Mouse (Mus musculus) ES-E14 (cell line): ENCODE data around the gene Bbs10. TPM values are rescaled to one million over a fixed set of nuclear protein-coding genes. Genes with fewer than 3 reads are reported as not detected.
A peak's percentile ranks its signal among the peaks of the same experiment; 100 is the strongest.

Experiments used
- DNase-seq: peaks from one replicate; pipeline ENCODE4 v3.0.0-alpha.2; 2013; ENCODE audit warnings: low read depth, low spot score
- H3K27ac ChIP-seq: 2 replicates; pipeline ENCODE4 v1.5.1; 2012; ENCODE audit warnings: low read depth, mild to moderate bottlenecking, low read length, moderate library complexity, mixed read lengths; ENCODE audit not compliant: poor library complexity, insufficient read depth, severe bottlenecking
- H3K36me3 ChIP-seq: 2 replicates; pipeline ENCODE4 v1.6.1; 2012; ENCODE audit warnings: mild to moderate bottlenecking, low read length, moderate library complexity, mixed read lengths; ENCODE audit not compliant: control insufficient read depth, poor library complexity, insufficient read depth, severe bottlenecking
- H3K4me1 ChIP-seq, 2 experiments: fragments of 150-350 bp in 1 of 2; sonication (generic) in 1 of 2; 2 replicates each; pipeline ENCODE4 v1.6.1; 2012; ENCODE audit warnings: low read length in 2 of 2, mild to moderate bottlenecking in 1 of 2, mixed read lengths in 1 of 2; ENCODE audit not compliant: control insufficient read depth in 2 of 2, insufficient read depth in 2 of 2, poor library complexity in 1 of 2
- H3K4me3 ChIP-seq, 2 experiments: fragments of 150-350 bp in 1 of 2; sonication (generic) in 1 of 2; 2 replicates each; pipeline ENCODE4 v1.5.1; 2012; ENCODE audit warnings: low read length in 2 of 2, low read depth in 1 of 2, mild to moderate bottlenecking in 1 of 2, mixed read lengths in 1 of 2; ENCODE audit not compliant: insufficient read depth in 1 of 2, poor library complexity in 1 of 2, severe bottlenecking in 1 of 2
- H3K9ac ChIP-seq: 2 replicates; pipeline ENCODE4 v1.6.1; 2012; ENCODE audit warnings: low read depth, mild to moderate bottlenecking, low read length, mixed read lengths; ENCODE audit not compliant: poor library complexity, insufficient read depth, severe bottlenecking
- H3K9me3 ChIP-seq: fragments of 150-350 bp; sonication (generic); 2 replicates; pipeline ENCODE4 v1.6.1; 2012; ENCODE audit warnings: low read depth, mild to moderate bottlenecking, low read length; ENCODE audit not compliant: control insufficient read depth, insufficient read depth
- CHD2 ChIP-seq: IDR thresholded peaks from 2 replicates; pipeline ENCODE4 v1.6.1; 2014; ENCODE audit warnings: mild to moderate bottlenecking, low read depth, low read length, inconsistent platforms
- HCFC1 ChIP-seq: IDR thresholded peaks from 2 replicates; pipeline ENCODE4 v1.6.1; 2012; ENCODE audit warnings: low read length, inconsistent platforms, borderline replicate concordance; ENCODE audit not compliant: insufficient read depth
- MAFK ChIP-seq: IDR thresholded peaks from 2 replicates; pipeline ENCODE4 v1.6.1; 2014; ENCODE audit warnings: mild to moderate bottlenecking, low read depth, low read length, inconsistent platforms; ENCODE audit not compliant: insufficient read depth
- ZC3H11A ChIP-seq: IDR thresholded peaks from 2 replicates; pipeline ENCODE4 v1.6.1; 2012; ENCODE audit warnings: low read depth, mild to moderate bottlenecking, inconsistent platforms, low read length, borderline replicate concordance
- ZNF384 ChIP-seq: IDR thresholded peaks from 2 replicates; pipeline ENCODE4 v1.6.1; 2012; ENCODE audit warnings: low read depth, low read length, inconsistent platforms
- in situ Hi-C, 2 experiments: fragments of 600-800 bp; cut with MboI; formaldehyde crosslinking; loops; one replicate each; pipeline ENCODE4 v1.15.1; 2025; ENCODE audit warnings: low sequenced_read_pairs in 2 of 2, inconsistent platforms in 1 of 2; ENCODE audit not compliant: unreplicated experiment in 2 of 2
- total RNA-seq: library from RNA; depleted of rRNA; stranded (reverse); fragments of 300-350 nt; gene quantifications from 2 replicates; pipeline ENCODE4 v1.2.3, GENCODE M21; 2012; rRNA removed

The Bbs10 gene
- total RNA-seq = 7.3 and 8.5 TPM in 2 replicates

DNA sequence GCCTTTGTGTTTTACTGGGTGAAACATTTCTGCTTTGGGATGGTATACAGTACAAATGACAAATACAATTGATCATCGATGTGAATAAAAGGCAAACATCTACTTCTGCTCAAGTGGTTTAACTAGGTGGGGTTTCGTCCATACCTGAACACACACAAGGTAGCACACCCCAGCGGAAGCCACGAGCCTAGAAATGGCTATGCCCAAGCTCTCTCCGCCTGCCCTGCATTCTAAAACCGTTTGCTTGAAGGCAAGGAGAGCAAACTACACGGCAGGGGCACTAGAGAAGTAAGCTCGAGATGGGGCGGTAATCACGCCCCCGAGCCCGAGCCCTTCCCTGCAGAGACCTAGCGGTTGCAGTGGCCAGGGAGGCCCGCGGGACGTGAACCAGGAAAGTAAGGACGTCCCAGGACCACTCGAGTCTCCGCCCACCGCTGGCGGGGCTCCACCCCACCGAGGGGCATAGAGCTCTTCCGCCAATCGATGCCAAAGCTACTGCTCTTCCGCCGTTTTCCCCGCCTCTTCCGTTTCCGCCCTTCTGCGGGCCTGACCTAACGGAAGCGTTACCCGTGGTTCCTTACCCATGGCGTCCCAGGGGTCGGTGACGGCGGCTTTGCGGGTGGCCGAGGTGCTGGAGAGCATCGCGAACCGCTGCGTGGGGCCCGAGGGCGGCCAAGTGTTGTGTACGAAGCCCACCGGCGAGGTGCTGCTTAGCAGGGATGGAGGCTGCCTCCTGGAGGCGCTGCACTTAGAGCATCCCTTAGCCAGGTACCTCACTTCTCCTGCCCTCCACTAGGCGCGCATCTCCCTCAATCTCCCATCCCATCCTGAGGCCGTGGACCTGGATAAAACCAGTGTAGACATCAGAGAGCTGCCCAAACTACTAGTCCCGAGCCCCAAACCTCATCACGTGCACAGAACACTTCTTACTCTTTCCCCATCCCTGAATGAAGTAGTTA lies at the start of gene Bbs10:
Gene Bbs10, plus strand, starts transcription at position 540 of the 959 bp plus-strand sequence.
- in situ Hi-C loops = no loop called here
- H3K9me3 ChIP-seq = no peaks in the 10 kb centered on the region
- peak within 1 kb of the TSS; percentile 84 for H3K9ac ChIP-seq
- no peaks in the 10 kb centered on the region for H3K4me1 ChIP-seq
- no peaks in the 10 kb centered on the region; the same call in 1 of the 2 replicates for H3K36me3 ChIP-seq
- DNase-seq = peak; percentile 98
- TF ChIP-seq HCFC1 = peak; percentile 50; the same call in 1 of the 2 replicates
- TF ChIP-seq CHD2 = no peak
- H3K27ac ChIP-seq = peak within 1 kb of the TSS; percentile 54; the same call in 1 of the 2 replicates
- peak within 1 kb of the TSS; percentile 79 to 88 for H3K4me3 ChIP-seq

GRCm38 (mm10) chr10:111250192-111250591 lies 48.3 kb upstream of the Bbs10 start:
- Histone ChIP-seq H3K4me3 (no peak overlapping the region), H3K4me1 (no peaks in the 10 kb centered on the region), H3K36me3 (no peaks in the 10 kb centered on the region), H3K27ac (no peak overlapping the region), H3K9me3 (no peaks in the 10 kb centered on the region), H3K9ac (no peak overlapping the region)
- in situ Hi-C loops = no loop called here
- DNase-seq = no peak
- TF ChIP-seq ZNF384 (no peak), HCFC1 (no peak), CHD2 (no peak), MAFK (no peak), ZC3H11A (no peak)

DNA sequence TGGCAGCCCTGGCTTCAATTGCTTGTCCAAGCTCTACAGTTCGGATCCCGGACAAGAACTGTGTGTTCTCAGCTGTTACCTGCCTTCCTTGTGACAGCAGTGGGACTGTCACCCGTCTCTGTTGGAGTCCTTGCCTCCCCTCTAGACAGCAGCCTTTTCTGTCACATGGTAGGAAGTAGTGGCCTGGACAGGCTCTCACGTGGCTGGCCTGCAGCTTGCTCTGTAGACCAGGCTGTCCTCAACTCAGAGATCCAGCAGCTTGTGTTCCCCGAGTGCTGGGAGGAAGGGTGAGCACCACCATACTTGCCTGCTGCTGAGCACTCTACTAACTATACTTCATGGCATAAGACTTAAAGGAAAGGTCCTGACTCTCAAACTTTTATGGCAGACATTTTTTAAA lies 46.8 kb upstream of the Bbs10 start:
- H3K36me3 ChIP-seq = no peaks in the 10 kb centered on the region
- H3K4me1 ChIP-seq = no peaks in the 10 kb centered on the region
- H3K4me3 ChIP-seq = no peak overlapping the region
- no peak for DNase-seq
- H3K9ac ChIP-seq = no peak overlapping the region
- no peak overlapping the region for H3K27ac ChIP-seq
- no peaks in the 10 kb centered on the region for H3K9me3 ChIP-seq
- in situ Hi-C loops = no loop called here
- TF ChIP-seq CHD2 (no peak), HCFC1 (no peak), MAFK (no peak), ZNF384 (no peak), ZC3H11A (no peak)

DNA sequence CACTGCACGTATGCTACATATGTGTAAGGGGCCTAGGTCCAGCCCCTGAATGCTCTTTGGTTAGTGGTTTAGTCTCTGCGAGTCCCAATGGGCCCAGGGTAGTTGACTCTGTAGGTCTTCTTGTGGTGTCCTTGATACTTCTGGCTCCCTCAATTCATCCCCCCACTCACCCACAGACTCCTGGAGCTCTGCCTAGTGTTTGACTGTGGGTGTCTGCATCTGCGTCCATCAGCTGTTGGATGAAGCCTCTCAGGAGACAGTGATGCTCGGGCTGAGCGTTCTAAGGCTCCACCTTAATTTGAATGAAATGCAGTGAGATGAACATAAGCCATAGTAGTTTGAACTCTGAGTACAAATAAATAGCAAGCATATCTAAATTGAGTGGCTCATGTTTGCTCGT lies 43.3 kb upstream of the Bbs10 start:
- Histone ChIP-seq H3K9ac (no peak overlapping the region), H3K4me3 (no peak overlapping the region), H3K27ac (no peak overlapping the region), H3K4me1 (no peaks in the 10 kb centered on the region), H3K9me3 (no peaks in the 10 kb centered on the region), H3K36me3 (no peaks in the 10 kb centered on the region)
- DNase-seq = no peak
- in situ Hi-C loops = no loop called here
- no peak for TF ChIP-seq CHD2
- no peak for TF ChIP-seq ZC3H11A
- no peak for TF ChIP-seq ZNF384

DNA sequence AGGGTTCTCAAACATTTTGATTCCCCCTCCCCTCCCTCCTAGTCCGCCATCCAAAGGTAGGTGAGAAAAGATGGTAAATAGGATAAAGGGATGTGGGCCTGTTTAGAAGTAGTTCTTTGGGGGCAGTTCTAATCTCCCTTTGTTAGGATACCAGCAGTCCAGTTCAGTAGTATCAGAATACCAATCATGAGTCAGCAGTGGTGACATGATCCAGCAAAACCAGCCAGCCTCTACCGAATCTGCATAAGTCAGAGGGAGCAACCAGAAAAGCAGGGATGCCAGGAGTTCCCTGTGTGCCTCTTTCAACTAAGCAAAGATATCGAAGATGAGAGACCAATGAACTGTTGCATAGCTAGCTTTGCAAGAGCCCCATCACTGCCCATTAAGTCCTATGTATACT lies 42.3 kb upstream of the Bbs10 start:
- in situ Hi-C loops = no loop called here
- Histone ChIP-seq H3K9ac (no peak overlapping the region), H3K27ac (no peak overlapping the region), H3K4me3 (no peak overlapping the region), H3K4me1 (no peaks in the 10 kb centered on the region), H3K36me3 (no peaks in the 10 kb centered on the region), H3K9me3 (no peaks in the 10 kb centered on the region)
- no peak for DNase-seq
- TF ChIP-seq HCFC1 (no peak), MAFK (no peak), ZNF384 (no peak), CHD2 (no peak), ZC3H11A (no peak)
